Mouse (Mus musculus) testis, adult 2 months (tissue): ENCODE measurements around the gene Foxd4. TPM values are rescaled to one million over a fixed set of nuclear protein-coding genes. Genes with fewer than 3 reads are reported as not detected.

ENCODE experiments used
- H3K27ac ChIP-seq: fragments of 200-500 bp; 2 replicates; pipeline ENCODE4 v1.5.1; 2012; ENCODE audit warnings: low read depth, low read length; ENCODE audit not compliant: control insufficient read depth, insufficient read depth
- H3K27me3 ChIP-seq: fragments of 200-500 bp; 2 replicates; pipeline ENCODE4 v1.6.1; 2012; ENCODE audit warnings: mild to moderate bottlenecking, low read length, moderate library complexity; ENCODE audit not compliant: control insufficient read depth, insufficient read depth
- H3K36me3 ChIP-seq: fragments of 200-500 bp; 2 replicates; pipeline ENCODE4 v1.6.1; 2012; ENCODE audit warnings: mild to moderate bottlenecking, low read length; ENCODE audit not compliant: control insufficient read depth, insufficient read depth
- H3K4me1 ChIP-seq: fragments of 200-500 bp; 2 replicates; pipeline ENCODE4 v1.6.1; 2012; ENCODE audit warnings: low read length; ENCODE audit not compliant: control insufficient read depth, insufficient read depth
- H3K4me3 ChIP-seq: fragments of 200-500 bp; 2 replicates; pipeline ENCODE4 v1.5.1; 2012; ENCODE audit warnings: low read depth, mild to moderate bottlenecking, low read length, moderate library complexity, mixed read lengths; ENCODE audit not compliant: control insufficient read depth
- CTCF ChIP-seq: fragments of 200-500 bp; IDR thresholded peaks from 2 replicates; pipeline ENCODE4 v1.5.1; 2012; ENCODE audit warnings: low read depth, mild to moderate bottlenecking, inconsistent platforms, low read length, moderate library complexity; ENCODE audit not compliant: control insufficient read depth, insufficient read depth, insufficient replicate concordance
- POLR2A ChIP-seq: fragments of 200-500 bp; IDR thresholded peaks from 2 replicates; pipeline ENCODE4 v1.6.1; 2012; ENCODE audit warnings: low read depth, mild to moderate bottlenecking, inconsistent platforms, low read length, moderate library complexity; ENCODE audit not compliant: control insufficient read depth
- polyA plus RNA-seq: library from polyadenylated mRNA; depleted of rRNA; stranded (reverse); fragments of >200 nt; gene quantifications from 2 replicates; pipeline ENCODE4 v1.2.3, GENCODE M21; 2012; rRNA removed

The Foxd4 gene
- not detected in 2 replicates for polyA plus RNA-seq

DNA sequence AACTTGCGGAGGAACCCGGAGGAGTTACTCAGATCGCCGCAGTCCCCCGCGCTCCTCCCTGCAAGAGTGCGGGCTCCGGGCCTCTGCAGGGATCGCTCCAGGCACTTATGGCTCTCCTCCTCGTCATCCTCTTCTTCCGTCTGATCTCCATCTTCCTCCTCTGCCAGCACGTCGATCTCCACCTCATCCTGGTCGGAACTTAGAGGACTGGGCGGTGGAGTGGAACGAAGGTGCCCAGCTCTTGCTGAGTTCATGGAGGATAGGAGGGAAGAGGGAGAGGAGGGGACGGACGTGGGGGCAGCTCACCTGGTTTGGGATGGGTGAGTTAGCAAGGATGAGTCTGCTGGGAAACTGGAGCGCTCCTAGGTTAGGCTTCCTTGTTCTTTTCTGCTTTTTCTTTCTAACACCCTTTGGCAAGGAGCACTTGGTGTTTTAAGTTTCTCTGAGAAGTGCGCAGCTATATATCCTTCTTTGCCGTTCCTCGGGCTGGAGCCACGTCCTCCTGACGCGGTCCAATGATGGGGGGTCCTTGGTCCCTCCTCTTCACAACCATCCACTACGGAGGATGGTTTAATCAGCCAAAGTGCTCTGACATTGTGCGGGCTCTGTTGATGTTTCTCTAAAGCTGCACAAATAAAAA, at the start of gene Foxd4:
Foxd4 (minus strand) TSS at position 617 of the 640 bp plus-strand sequence.
- Histone ChIP-seq H3K27me3 (no peaks in the 10 kb centered on the region), H3K27ac (no peak within 1 kb of the TSS), H3K4me1 (peaks cover 26% of the 10 kb centered on the region), H3K36me3 (no peaks in the 10 kb centered on the region), H3K4me3 (peak within 1 kb of the TSS; percentile 74)
- TF ChIP-seq CTCF (no peak), POLR2A (no peak)

DNA sequence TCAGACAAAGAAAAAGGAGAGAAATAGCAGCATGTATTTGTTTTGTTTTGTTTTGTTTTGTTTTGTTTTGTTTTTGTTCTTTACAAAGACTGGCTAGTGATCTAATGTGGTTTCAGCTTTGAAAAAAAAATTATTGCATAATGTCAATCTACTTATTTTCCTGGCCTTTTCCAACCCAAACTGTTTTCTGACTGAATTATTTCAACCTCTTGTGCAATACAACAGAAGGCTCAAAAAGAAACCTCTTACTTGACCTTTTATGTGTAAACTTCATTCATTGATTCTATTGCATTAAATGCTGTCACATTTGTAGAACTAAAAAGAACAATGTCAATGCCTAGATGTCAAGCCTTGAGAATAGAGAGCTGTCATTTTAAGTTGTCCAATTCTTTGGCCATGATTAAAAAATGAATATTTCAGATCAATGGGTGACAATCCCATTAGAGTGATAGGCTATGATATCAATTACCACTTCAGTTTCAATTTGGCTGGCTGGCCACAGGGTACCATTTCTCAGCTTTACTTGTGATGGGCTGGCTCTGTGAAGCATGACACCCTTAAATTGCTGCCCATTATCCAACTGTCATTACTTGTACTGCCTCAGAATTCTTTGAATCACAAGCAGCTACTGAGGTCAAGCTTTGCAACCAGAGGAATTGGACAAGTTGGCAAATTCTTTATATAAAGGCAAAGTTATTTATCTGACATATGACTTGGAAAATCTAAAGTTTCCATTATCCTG, 44.7 kb upstream of the Foxd4 start:
- no peaks in the 10 kb centered on the region for H3K36me3 ChIP-seq
- H3K27ac ChIP-seq, result no peak overlapping the region
- no peaks in the 10 kb centered on the region for H3K27me3 ChIP-seq
- no peak for TF ChIP-seq POLR2A
- TF ChIP-seq CTCF, result no peak
- H3K4me1 ChIP-seq, result no peaks in the 10 kb centered on the region
- no peak overlapping the region for H3K4me3 ChIP-seq

DNA sequence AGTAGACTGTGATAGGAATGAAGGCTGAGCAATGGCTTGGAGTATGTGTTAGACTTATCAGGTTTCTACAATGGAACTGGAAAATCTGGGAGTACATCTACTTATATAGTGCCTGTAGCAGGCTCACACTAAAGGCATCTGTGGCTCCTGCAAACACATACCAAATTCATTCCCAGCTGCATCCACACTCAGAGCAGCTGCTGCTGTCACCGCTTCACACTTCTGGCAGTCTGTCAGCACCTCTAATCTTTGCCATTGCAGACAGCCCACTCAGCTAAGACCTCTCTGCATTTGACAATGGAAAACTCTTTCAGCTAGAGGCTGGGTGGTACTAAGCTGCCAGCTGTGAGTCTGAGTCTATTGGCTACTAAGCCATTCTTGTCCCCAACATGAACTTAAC, 36.1 kb upstream of the Foxd4 start:
- Histone ChIP-seq H3K4me1 (no peaks in the 10 kb centered on the region), H3K27ac (no peak overlapping the region), H3K4me3 (no peak overlapping the region), H3K27me3 (no peaks in the 10 kb centered on the region), H3K36me3 (no peaks in the 10 kb centered on the region)
- TF ChIP-seq CTCF (no peak), POLR2A (no peak)

DNA sequence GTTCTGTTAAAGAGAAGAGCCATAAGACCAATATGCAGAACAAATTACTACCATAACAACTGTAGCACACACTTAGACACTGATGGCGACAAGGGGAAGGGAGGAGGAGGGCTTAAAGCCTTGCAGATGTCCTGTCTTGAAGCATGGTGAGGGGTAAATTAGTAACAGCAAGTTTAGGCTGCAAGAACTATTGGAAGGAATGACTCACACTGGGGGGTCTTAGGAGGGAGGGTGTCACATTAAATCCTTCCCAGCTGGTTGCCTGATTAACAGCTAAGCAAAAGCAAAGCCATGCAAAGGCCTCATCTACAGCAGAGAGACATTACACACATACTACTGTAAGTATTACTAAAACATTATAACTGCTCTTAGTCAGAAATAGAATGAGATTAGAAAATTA, 28.0 kb upstream of the Foxd4 start:
- Histone ChIP-seq H3K27me3 (no peaks in the 10 kb centered on the region), H3K27ac (no peak overlapping the region), H3K4me3 (no peak overlapping the region), H3K36me3 (no peaks in the 10 kb centered on the region), H3K4me1 (no peaks in the 10 kb centered on the region)
- TF ChIP-seq POLR2A, result no peak
- TF ChIP-seq CTCF, result no peak

DNA sequence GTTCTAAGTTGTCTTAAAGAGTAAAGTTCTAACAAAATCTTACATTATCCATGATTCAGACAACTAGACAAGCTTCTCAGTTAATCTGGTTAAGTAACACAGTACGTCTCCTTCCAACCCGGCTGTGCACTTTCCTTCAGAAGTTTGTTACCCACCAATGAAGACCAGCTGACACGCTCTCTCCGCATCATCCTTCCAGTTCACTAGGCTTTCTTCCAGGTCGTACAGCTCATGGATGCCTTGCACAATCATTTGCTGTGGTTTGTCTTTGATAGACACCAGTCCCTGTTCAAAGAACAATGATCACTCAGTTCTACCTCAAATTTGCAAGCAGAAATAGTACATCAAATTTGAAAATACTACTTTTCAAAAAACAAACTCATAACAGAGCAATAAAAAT, 19.9 kb upstream of the Foxd4 start:
- H3K27me3 ChIP-seq, result no peaks in the 10 kb centered on the region
- no peak overlapping the region for H3K27ac ChIP-seq
- 0 out of 2 replicates have a peak, but pooled peaks cover 1% of the 10 kb centered on the region for H3K36me3 ChIP-seq
- TF ChIP-seq CTCF (no peak), POLR2A (no peak)
- no peaks in the 10 kb centered on the region for H3K4me1 ChIP-seq
- H3K4me3 ChIP-seq, result no peak overlapping the region

DNA sequence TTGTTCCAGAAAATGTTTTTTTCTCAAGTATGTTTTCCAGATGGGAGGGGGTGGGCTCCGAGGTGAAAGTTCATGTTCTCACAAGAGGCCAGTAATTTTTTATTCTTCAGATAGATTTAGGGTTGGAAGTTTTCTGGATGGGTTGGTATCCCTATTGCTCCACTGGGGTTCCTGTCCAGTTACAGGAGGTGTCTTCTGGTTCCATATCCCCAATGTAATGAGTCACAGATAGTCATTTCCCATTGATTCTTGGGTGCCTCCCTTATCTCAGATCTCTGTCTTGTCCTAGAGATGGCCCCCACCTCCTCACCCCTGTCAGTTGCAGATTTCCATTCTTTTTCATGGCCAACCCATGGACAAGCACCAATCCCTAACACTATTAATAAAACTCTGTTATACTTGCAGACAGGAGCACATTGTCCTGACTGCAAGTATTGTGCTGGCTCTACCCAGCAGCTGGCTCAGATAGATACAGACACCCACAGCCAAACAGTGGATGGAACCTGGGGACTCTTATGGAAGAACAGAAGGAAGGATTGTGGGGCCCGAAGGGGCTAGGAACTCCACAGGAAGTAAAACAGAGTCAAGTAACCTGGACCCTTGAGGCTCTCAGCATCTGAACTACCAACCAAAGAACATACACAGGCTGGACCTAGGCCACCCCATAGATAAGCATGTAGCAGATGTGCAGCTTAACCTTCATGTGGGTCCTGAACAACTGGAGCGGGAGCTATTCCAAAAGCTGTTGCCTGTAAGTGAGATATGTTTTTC, 7.6 kb upstream of the Foxd4 start:
- Histone ChIP-seq H3K4me3 (no peak overlapping the region), H3K36me3 (no peaks in the 10 kb centered on the region), H3K27me3 (no peaks in the 10 kb centered on the region), H3K4me1 (no peaks in the 10 kb centered on the region), H3K27ac (no peak overlapping the region)
- TF ChIP-seq CTCF (no peak), POLR2A (no peak)

DNA sequence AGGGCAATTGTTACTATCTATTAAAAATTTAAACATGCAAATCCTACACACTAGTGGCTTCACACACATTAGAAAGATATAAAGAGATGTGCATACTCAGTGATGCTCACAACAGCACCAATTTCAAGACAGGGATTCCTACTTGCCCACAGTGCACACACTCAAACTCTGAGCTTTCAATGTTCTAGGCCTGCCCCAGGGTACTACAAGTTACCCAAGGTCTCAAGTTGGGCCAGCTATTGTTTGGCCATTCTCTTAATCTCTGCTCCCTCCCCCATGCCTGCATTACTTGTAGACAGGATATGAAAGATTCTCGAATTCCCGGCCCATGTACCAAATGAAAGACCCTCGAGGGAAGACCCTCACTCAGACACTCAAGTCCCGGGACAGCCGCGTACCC, 6.7 kb upstream of the Foxd4 start:
- H3K36me3 ChIP-seq, result no peaks in the 10 kb centered on the region
- TF ChIP-seq CTCF (no peak), POLR2A (no peak)
- H3K27me3 ChIP-seq, result no peaks in the 10 kb centered on the region
- H3K4me3 ChIP-seq, result no peak overlapping the region
- H3K4me1 ChIP-seq, result no peaks in the 10 kb centered on the region
- no peak overlapping the region for H3K27ac ChIP-seq
